Mouse (Mus musculus) midbrain, embryonic 11.5 days (tissue): ENCODE data around the gene Hhat. TPM values are rescaled to one million over a fixed set of nuclear protein-coding genes. Genes with fewer than 3 reads are reported as not detected.

Experiments used
- ATAC-seq: fragments of 200-750 bp; cut with Nextera tagmentation; 2 replicates; pipeline ENCODE4 v1.8.0; 2017; ENCODE audit warnings: moderate TSS enrichment, moderate library complexity; ENCODE audit not compliant: low FRiP score
- DNase-seq: peaks from one replicate; pipeline ENCODE4 v3.0.0; 2015; ENCODE audit warnings: low spot score; ENCODE audit errors: missing footprints
- H3K27ac ChIP-seq: fragments of 300-500 bp; sonication (generic); 2 replicates; pipeline ENCODE4 v1.5.1; 2014; ENCODE audit warnings: low read depth, low read length
- H3K27me3 ChIP-seq: fragments of 300-500 bp; sonication (generic); 2 replicates; pipeline ENCODE4 v1.6.1; 2014; ENCODE audit warnings: mild to moderate bottlenecking, low read length, moderate library complexity, mixed read lengths; ENCODE audit not compliant: control insufficient read depth, insufficient read depth
- H3K36me3 ChIP-seq: fragments of 300-500 bp; sonication (generic); 2 replicates; pipeline ENCODE4 v1.6.1; 2014; ENCODE audit warnings: mild to moderate bottlenecking, low read length, moderate library complexity, mixed read lengths; ENCODE audit not compliant: control insufficient read depth, insufficient read depth
- H3K4me1 ChIP-seq: fragments of 300-500 bp; sonication (generic); 2 replicates; pipeline ENCODE4 v1.6.1; 2014; ENCODE audit warnings: low read length; ENCODE audit not compliant: control insufficient read depth, insufficient read depth
- H3K4me2 ChIP-seq: fragments of 300-500 bp; sonication (generic); 2 replicates; pipeline ENCODE4 v1.6.1; 2014; ENCODE audit warnings: mild to moderate bottlenecking, moderate library complexity
- H3K4me3 ChIP-seq: fragments of 300-500 bp; sonication (generic); 2 replicates; pipeline ENCODE4 v1.5.1; 2014; ENCODE audit warnings: low read depth, low read length
- H3K9ac ChIP-seq: fragments of 300-500 bp; sonication (generic); 2 replicates; pipeline ENCODE4 v1.6.1; 2014; ENCODE audit warnings: low read length
- H3K9me3 ChIP-seq: fragments of 300-500 bp; sonication (generic); 2 replicates; pipeline ENCODE4 v1.6.1; 2016; ENCODE audit warnings: low read length; ENCODE audit not compliant: control insufficient read depth
- WGBS: fragments of 180-500 bp; shearing (Covaris S2); extraction: QIAGEN DNeasy Blood & Tissue Kit; methylation state at CpG from one replicate; pipeline ENCODE4 v1.1.7; 2014; 5-methylcytosine and 5-hydroxymethylcytosine counted together
- polyA plus RNA-seq: library from polyadenylated mRNA; unstranded; fragments of >200 nt; fragmentation: Nextera tagmentation; extraction: Ambion mirVana; gene quantifications from 2 replicates; pipeline ENCODE4 v1.2.1, GENCODE M21; 2014

The Hhat gene
- polyA plus RNA-seq, 1 experiment from 2014 or later: 11.0 TPM

DNA sequence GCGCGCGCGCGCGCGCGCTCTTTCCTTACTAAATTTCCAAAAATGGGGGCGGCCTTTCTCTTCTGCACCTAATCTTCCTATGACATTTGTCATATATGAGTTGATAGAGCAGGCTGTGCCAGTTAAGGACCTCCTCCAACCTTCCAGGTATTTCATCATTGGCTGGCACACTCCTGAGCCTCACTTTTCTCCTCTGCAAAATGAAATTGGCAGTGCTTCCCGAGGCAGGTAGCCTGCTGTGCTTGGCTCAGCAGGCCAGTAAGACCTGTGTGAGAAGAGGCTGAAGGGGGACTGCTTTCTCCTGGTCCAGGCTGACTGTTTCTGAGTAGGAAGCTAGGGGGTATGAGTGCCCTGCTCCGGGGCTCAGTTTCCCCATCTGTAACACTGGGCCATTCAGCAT, 283.5 kb downstream of the Hhat start:
- H3K9ac ChIP-seq: no peak overlapping the region
- H3K27me3 ChIP-seq: no peaks in the 10 kb centered on the region
- H3K9me3 ChIP-seq: no peaks in the 10 kb centered on the region
- no peak for ATAC-seq
- no peak for DNase-seq
- H3K36me3 ChIP-seq: no peaks in the 10 kb centered on the region
- H3K4me1 ChIP-seq: no peaks in the 10 kb centered on the region
- H3K4me2 ChIP-seq: no peak overlapping the region
- no peak overlapping the region for H3K4me3 ChIP-seq
- 97% methylated on average over 11 of the region's 11 CpGs for WGBS
- H3K27ac ChIP-seq: no peak overlapping the region

DNA sequence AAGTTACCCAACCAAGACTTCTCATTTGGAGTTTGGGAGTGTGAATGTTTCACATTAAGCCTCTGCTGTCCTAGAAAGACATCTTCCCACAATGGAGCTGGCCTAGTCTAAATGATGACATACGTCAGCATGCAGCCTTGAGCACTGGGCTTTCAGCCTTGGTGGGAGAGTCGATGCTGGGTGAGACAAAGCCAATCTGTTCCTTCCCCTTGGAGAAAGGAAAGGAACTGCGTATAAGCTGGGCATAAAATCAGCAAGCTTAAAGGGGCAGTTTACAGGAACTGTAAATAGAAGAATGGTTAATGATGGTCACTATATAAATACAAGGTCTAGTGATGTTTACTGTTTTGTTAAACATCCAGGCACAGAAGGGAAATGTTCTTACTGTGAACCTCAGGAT, 286.0 kb downstream of the Hhat start:
- H3K4me3 ChIP-seq: no peak overlapping the region
- no peak overlapping the region for H3K4me2 ChIP-seq
- WGBS: 86% methylated on average over 3 of the region's 3 CpGs
- no peaks in the 10 kb centered on the region for H3K36me3 ChIP-seq
- H3K27ac ChIP-seq: no peak overlapping the region
- ATAC-seq (no peak), DNase-seq (no peak)
- H3K9ac ChIP-seq: no peak overlapping the region
- no peaks in the 10 kb centered on the region for H3K9me3 ChIP-seq
- H3K27me3 ChIP-seq: no peaks in the 10 kb centered on the region
- H3K4me1 ChIP-seq: no peaks in the 10 kb centered on the region

DNA sequence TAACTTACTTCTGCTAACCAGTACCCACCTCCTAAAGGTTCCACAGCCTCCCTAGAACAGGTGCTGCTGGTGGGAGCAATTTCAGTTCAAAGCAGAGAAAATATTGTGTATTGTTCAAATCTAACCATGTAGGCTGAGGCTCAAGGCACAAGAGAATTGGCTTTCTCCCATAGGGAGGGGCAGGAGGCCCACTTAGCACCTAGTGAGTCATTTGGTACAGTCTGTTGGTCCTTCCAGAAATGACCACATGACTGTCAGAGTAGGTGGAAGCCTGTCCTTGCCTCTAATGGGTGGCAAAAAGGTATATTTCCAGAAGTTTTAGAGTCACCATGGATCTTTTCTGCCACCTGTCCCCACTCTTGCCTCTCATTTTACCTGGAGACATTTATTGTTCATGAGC, 289.6 kb downstream of the Hhat start:
- ATAC-seq: no peak
- no peak overlapping the region for H3K27ac ChIP-seq
- no peak for DNase-seq
- H3K9me3 ChIP-seq: no peaks in the 10 kb centered on the region
- H3K36me3 ChIP-seq: no peaks in the 10 kb centered on the region
- H3K9ac ChIP-seq: no peak overlapping the region
- H3K4me3 ChIP-seq: no peak overlapping the region
- H3K4me2 ChIP-seq: no peak overlapping the region
- no peaks in the 10 kb centered on the region for H3K4me1 ChIP-seq
- H3K27me3 ChIP-seq: no peaks in the 10 kb centered on the region

DNA sequence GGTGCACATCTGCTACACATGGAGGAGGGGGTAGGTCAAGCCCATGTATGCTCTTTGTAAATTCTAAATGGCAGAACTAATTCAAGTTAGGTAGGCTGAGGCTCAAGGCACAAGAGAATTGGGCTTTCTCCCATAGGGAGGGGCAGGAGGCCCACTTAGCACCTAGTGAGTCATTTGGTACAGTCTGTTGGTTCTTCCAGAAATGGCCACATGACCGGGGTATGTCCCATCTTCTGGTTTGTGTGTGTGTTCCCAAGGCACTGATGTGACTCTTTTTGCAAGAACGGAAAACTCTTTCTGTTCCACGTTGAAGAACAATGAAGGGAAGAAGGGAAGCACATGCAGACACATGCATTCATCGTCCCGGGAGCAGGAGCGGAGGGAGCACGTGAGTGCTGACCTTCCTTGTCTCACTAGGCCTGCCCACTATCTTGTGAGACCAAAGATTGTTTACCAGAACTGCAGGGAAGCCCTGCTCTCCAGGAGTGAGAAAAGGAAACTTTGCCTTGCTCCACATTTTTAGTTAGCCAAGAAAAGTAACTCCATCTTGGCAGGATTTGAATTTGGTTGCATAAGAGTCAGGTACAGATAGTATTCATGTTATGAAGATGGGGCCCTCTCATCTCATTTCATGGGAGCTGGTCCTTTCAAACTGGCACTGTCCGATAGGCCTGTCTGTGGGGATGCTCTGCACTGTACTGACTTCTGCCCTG, 290.8 kb downstream of the Hhat start:
- ATAC-seq (no peak), DNase-seq (no peak)
- H3K9ac ChIP-seq: no peak overlapping the region
- 79% methylated on average over 8 of the region's 8 CpGs for WGBS
- no peaks in the 10 kb centered on the region for H3K27me3 ChIP-seq
- no peak overlapping the region for H3K4me3 ChIP-seq
- no peaks in the 10 kb centered on the region for H3K9me3 ChIP-seq
- H3K4me2 ChIP-seq: no peak overlapping the region
- H3K4me1 ChIP-seq: no peaks in the 10 kb centered on the region
- no peaks in the 10 kb centered on the region for H3K36me3 ChIP-seq
- no peak overlapping the region for H3K27ac ChIP-seq

DNA sequence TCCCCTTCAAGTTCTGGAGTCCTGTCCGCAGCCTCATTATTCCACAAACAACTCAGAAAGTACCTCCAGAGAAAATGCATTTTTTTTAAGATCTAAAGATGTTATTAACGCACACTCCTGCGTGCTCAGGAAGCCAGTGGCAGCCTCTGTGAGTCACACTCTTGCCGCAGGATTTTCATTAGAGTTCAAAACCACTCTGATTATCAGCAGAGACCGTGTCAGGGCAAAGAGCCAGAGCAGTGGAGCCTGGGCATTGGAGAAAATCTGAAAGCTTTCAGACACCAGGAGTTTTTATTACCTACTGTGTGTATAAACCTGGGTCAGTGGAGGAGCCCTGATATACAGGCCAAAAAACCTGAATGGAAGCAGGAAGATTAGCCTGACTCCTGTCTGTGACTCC, 292.8 kb downstream of the Hhat start:
- Histone ChIP-seq H3K9ac (no peak overlapping the region), H3K4me3 (no peak overlapping the region), H3K9me3 (no peaks in the 10 kb centered on the region), H3K4me1 (no peaks in the 10 kb centered on the region), H3K4me2 (no peak overlapping the region), H3K27ac (no peak overlapping the region), H3K27me3 (no peaks in the 10 kb centered on the region), H3K36me3 (no peaks in the 10 kb centered on the region)
- 85% methylated on average over 5 of the region's 5 CpGs for WGBS
- ATAC-seq (no peak), DNase-seq (no peak)

DNA sequence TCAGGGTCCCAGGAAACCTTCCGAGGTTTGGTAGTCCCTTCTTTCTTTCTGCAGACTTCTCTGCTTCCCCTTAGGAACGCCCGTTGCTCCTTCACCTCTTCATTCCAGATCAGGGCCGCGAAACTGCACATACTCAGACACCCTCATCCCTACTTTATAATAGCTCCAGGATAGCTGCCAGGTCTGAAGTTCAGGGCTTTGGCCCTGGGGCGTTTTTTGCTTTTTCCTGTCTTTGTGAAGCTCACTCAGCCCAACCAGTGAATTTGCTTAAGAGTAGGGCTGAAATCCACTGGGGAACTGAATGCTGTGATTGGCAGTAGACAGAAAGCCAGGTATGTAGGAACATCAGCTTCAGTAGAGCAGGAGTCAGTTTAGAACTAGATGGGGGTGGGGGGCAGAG, 293.5 kb downstream of the Hhat start:
- ATAC-seq: no peak
- H3K9me3 ChIP-seq: no peaks in the 10 kb centered on the region
- DNase-seq: no peak
- H3K4me1 ChIP-seq: no peaks in the 10 kb centered on the region
- no peak overlapping the region for H3K27ac ChIP-seq
- no peak overlapping the region for H3K9ac ChIP-seq
- 87% methylated on average over 6 of the region's 6 CpGs for WGBS
- H3K4me2 ChIP-seq: no peak overlapping the region
- no peaks in the 10 kb centered on the region for H3K27me3 ChIP-seq
- H3K4me3 ChIP-seq: no peak overlapping the region
- no peaks in the 10 kb centered on the region for H3K36me3 ChIP-seq

DNA sequence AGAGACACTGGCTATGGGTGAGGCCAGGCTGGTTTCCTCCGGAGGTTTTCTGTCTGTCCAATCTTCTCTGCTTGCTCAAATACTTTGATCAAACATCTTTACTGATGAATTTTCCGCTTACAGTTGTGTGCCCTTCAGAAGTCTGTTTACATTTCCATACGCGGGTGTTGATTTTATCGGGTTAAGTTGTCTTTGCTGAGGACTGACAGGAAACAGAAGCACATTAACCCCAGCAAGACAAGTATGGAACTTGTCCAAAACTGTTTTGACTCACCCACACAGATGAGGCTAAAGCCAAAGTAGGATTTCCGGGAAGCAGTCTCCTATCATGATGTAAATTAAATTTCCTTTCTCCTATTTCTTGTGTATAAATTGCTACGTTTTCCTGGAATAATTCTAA, 294.3 kb downstream of the Hhat start:
- DNase-seq: no peak
- H3K9ac ChIP-seq: no peak overlapping the region
- no peak overlapping the region for H3K4me2 ChIP-seq
- H3K9me3 ChIP-seq: no peaks in the 10 kb centered on the region
- H3K4me1 ChIP-seq: no peaks in the 10 kb centered on the region
- 80% methylated on average over 7 of the region's 7 CpGs for WGBS
- no peaks in the 10 kb centered on the region for H3K27me3 ChIP-seq
- H3K36me3 ChIP-seq: no peaks in the 10 kb centered on the region
- no peak for ATAC-seq
- no peak overlapping the region for H3K4me3 ChIP-seq
- no peak overlapping the region for H3K27ac ChIP-seq

DNA sequence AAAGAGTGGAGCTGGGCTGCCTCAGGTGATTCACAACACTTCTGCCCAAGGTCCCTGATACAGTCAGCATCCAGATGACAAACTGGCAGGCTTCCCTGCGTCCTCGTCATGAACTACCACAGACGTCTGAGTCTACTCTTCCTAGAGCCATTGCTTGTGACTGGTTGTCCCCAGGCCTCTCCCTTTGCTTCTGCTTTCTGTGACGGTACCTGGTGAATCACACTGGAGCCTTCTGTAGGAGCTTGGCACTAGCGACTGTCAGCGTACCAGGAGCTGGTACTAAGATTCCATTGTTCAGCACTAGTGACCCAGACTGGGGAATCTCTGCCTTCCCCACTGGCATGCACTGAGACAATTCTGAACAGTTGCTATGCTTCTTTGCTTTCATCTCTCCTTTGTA, 297.9 kb downstream of the Hhat start:
- Histone ChIP-seq H3K4me1 (no peaks in the 10 kb centered on the region), H3K27me3 (no peaks in the 10 kb centered on the region), H3K9me3 (no peaks in the 10 kb centered on the region), H3K36me3 (no peaks in the 10 kb centered on the region), H3K4me2 (no peak overlapping the region), H3K4me3 (no peak overlapping the region), H3K9ac (no peak overlapping the region), H3K27ac (no peak overlapping the region)
- 90% methylated on average over 6 of the region's 6 CpGs for WGBS
- ATAC-seq (no peak), DNase-seq (no peak)

DNA sequence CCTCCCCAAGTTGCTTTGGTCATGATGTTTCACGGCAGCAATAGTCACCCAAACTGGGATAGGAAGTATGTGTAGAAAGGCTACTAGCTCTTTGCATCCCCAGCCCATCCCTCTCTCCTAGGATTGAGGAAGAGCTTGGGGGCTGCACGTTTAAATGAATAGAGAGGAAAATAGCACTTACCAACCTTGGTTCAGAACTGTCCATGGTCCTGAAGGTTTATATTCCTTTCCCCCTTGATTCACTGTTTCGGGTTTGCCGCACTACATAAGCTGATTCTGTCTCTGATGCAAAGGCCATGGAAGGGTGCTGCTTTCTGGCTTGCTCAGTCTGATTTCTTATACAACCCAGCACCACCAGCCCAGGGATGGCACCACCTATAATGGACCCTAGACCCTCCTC, 298.7 kb downstream of the Hhat start:
- no peak overlapping the region for H3K4me2 ChIP-seq
- no peak overlapping the region for H3K9ac ChIP-seq
- H3K27ac ChIP-seq: no peak overlapping the region
- no peaks in the 10 kb centered on the region for H3K4me1 ChIP-seq
- H3K4me3 ChIP-seq: no peak overlapping the region
- no peaks in the 10 kb centered on the region for H3K27me3 ChIP-seq
- 72% methylated on average over 4 of the region's 4 CpGs for WGBS
- DNase-seq (no peak), ATAC-seq (no peak)
- no peaks in the 10 kb centered on the region for H3K36me3 ChIP-seq
- H3K9me3 ChIP-seq: no peaks in the 10 kb centered on the region
